Mouse (Mus musculus) spleen, adult 12 weeks (tissue): ENCODE results near the gene A730049H05Rik.

Source experiments
- DNase-seq: peaks from one replicate; pipeline ENCODE4 v3.0.0; 2022; ENCODE audit warnings: low spot score

Gene A730049H05Rik

GRCm38 (mm10) chr6:92827360-92827759 lies 11.1 kb downstream of the A730049H05Rik start:
- no peak for DNase-seq

- DNase-seq, result no peak
Measured at GRCm38 (mm10) chr6:92829148-92829547, 12.9 kb downstream of the A730049H05Rik start.

- DNase-seq, result no peak
Measured at GRCm38 (mm10) chr6:92831106-92831505, 14.8 kb downstream of the A730049H05Rik start.

- DNase-seq, result no peak
Measured at GRCm38 (mm10) chr6:92842000-92842399, 25.7 kb downstream of the A730049H05Rik start.

- no peak for DNase-seq
Measured at GRCm38 (mm10) chr6:92843474-92843873, 27.2 kb downstream of the A730049H05Rik start.

GRCm38 (mm10) chr6:92845898-92846297 lies 29.6 kb downstream of the A730049H05Rik start:
- DNase-seq, result no peak

- no peak for DNase-seq
Measured at GRCm38 (mm10) chr6:92846614-92847013, 30.3 kb downstream of the A730049H05Rik start.

- DNase-seq, result no peak
Measured at GRCm38 (mm10) chr6:92849208-92849607, 32.9 kb downstream of the A730049H05Rik start.

- DNase-seq, result no peak
Measured at GRCm38 (mm10) chr6:92850250-92850649, 34.0 kb downstream of the A730049H05Rik start.

- no peak for DNase-seq
Measured at GRCm38 (mm10) chr6:92854873-92855272, 38.6 kb downstream of the A730049H05Rik start.

GRCm38 (mm10) chr6:92857761-92858160 lies 41.5 kb downstream of the A730049H05Rik start:
- DNase-seq, result no peak

- DNase-seq, result no peak
Measured at GRCm38 (mm10) chr6:92858721-92859510, 42.6 kb downstream of the A730049H05Rik start.

GRCm38 (mm10) chr6:92860285-92860912 lies 44.1 kb downstream of the A730049H05Rik start:
- no peak for DNase-seq

- DNase-seq, result no peak
Measured at GRCm38 (mm10) chr6:92862599-92862998, 46.3 kb downstream of the A730049H05Rik start.

- no peak for DNase-seq
Measured at GRCm38 (mm10) chr6:92869089-92869581, 52.9 kb downstream of the A730049H05Rik start, which contains the start of gene Gm15737. Gene Gm15737 (plus strand): TSS chr6:92869357.

GRCm38 (mm10) chr6:92869582-92870219 lies 53.4 kb downstream of the A730049H05Rik start:
- DNase-seq, result no peak

GRCm38 (mm10) chr6:92871813-92872212 lies 55.5 kb downstream of the A730049H05Rik start:
- no peak for DNase-seq

GRCm38 (mm10) chr6:92872766-92873165 lies 56.5 kb downstream of the A730049H05Rik start:
- DNase-seq, result no peak

GRCm38 (mm10) chr6:92874854-92875253 lies 58.6 kb downstream of the A730049H05Rik start:
- DNase-seq, result no peak

GRCm38 (mm10) chr6:92875340-92875739 lies 59.1 kb downstream of the A730049H05Rik start:
- no peak for DNase-seq

GRCm38 (mm10) chr6:92876121-92876520 lies 59.8 kb downstream of the A730049H05Rik start:
- DNase-seq, result no peak

- no peak for DNase-seq
Measured at GRCm38 (mm10) chr6:92877236-92877635, 61.0 kb downstream of the A730049H05Rik start.

GRCm38 (mm10) chr6:92878771-92879170 lies 62.5 kb downstream of the A730049H05Rik start:
- DNase-seq, result no peak
